Mouse (Mus musculus) Patski (cell line): ENCODE results near the gene BC052040. TPM values are rescaled to one million over a fixed set of nuclear protein-coding genes. Genes with fewer than 3 reads are reported as not detected.

Experiments used
- ATAC-seq: fragments of 100-300 bp; one replicate; pipeline ENCODE4 v1.8.0; 2021
- CTCF ChIA-PET: fragments of 350-600 bp; sonication (Branson Sonifier 250); formaldehyde crosslinking; loops from one replicate; lab custom pipeline; 2022; ENCODE audit warnings: inconsistent platforms; lab: Charles Lee
- POLR2A ChIA-PET: fragments of 350-600 bp; sonication (Branson Sonifier 250); formaldehyde crosslinking; loops from one replicate; lab custom pipeline; 2022; ENCODE audit warnings: antibody characterized with exemption, inconsistent platforms; lab: Charles Lee
- DNase-seq: peaks from one replicate; pipeline ENCODE4 v3.0.0-alpha.2; 2011; ENCODE audit warnings: low read depth, low spot score
- H3K27me3 ChIP-seq: fragments of 371-371 bp; one replicate; pipeline ENCODE4 v1.5.1; 2021
- CTCF ChIP-seq: fragments of 100-300 bp; IDR thresholded peaks from one replicate; pipeline ENCODE4 v1.5.1; 2021
- in situ Hi-C: fragments of 300-500 bp; cut with MboI; formaldehyde crosslinking; loops from 3 replicates; pipeline ENCODE4 v1.11.1; 2018; ENCODE audit warnings: low pct_unique_long_range_greater_than_20kb, mixed read lengths
- polyA plus RNA-seq: library from polyadenylated mRNA; unstranded; gene quantifications from one replicate; pipeline ENCODE4 v1.2.3, GENCODE M21; 2021

Gene BC052040
- polyA plus RNA-seq, 1 experiment from 2014 or later: 14.8 TPM

GRCm38 (mm10) chr2:115601280-115601679 lies 19.8 kb downstream of the BC052040 start:
- ATAC-seq (no peak), DNase-seq (no peak)
- no peak for TF ChIP-seq CTCF
- POLR2A ChIA-PET: no interaction called here
- H3K27me3 ChIP-seq: no peaks in the 10 kb centered on the region
- CTCF ChIA-PET: interaction anchor here (0.8 to 1.3 kb wide), 2 partner anchors 9 to 362 kb away, joined by 3 to 6 read pairs; no protein-coding TSS in a partner anchor
- in situ Hi-C loops: no loop called here

DNA sequence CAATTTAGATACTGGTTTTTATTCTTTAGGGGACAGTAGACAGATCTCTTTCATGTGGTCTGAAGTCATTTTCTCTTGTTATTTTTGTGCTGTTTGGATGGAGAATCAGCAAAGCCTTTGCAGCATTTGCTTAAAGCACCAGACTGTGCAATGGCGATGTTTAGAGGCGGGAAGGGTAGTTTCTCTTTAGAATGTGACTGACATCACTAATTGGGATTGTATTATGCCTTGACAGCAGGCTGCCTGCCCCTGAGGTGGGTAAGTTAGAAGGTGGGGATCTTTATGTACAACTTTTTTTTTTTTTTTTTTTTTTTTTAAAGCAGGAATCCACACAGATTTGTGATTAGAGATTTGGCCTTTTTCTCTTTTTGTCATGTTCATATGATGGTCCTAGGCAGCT lies 20.6 kb downstream of the BC052040 start:
- ChIA-PET POLR2A (interaction anchor here (0.7 kb wide), 1 partner anchor 54 kb away, joined by 9 read pairs; no protein-coding TSS in a partner anchor), CTCF (interaction anchor here (1.3 kb wide), 1 partner anchor 10 kb away, joined by 6 read pairs; no protein-coding TSS in a partner anchor)
- no peak for TF ChIP-seq CTCF
- DNase-seq: no peak
- in situ Hi-C loops: no loop called here
- H3K27me3 ChIP-seq: no peaks in the 10 kb centered on the region
- ATAC-seq: no peak

DNA sequence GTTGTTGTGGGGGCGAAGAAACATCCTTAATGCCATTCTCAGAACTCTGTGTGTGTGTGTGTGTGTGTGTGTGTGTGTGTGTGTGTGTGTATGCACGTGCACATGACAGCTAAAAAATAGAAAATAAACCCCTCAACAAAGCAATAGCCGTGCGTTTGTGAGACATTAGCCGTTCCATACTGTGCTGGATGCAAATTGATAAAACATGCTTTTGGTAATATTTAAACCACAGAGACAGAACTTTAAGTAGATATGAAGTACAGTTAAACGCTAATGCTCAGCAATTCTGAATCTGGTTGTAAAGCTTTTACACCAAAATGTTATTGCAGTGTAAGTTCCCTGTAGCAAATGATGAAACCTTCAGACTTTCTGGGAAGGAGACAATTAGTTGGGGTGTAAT lies 22.6 kb downstream of the BC052040 start:
- no peak for DNase-seq
- CTCF ChIA-PET: interaction anchor here (1.0 kb wide), 1 partner anchor 8 kb away, joined by 3 read pairs; no protein-coding TSS in a partner anchor
- POLR2A ChIA-PET: interaction anchor here (0.6 kb wide), 1 partner anchor 443 kb away, joined by 3 read pairs; no protein-coding TSS in a partner anchor
- no peaks in the 10 kb centered on the region for H3K27me3 ChIP-seq
- no peak for ATAC-seq
- in situ Hi-C loops: no loop called here
- TF ChIP-seq CTCF: no peak

DNA sequence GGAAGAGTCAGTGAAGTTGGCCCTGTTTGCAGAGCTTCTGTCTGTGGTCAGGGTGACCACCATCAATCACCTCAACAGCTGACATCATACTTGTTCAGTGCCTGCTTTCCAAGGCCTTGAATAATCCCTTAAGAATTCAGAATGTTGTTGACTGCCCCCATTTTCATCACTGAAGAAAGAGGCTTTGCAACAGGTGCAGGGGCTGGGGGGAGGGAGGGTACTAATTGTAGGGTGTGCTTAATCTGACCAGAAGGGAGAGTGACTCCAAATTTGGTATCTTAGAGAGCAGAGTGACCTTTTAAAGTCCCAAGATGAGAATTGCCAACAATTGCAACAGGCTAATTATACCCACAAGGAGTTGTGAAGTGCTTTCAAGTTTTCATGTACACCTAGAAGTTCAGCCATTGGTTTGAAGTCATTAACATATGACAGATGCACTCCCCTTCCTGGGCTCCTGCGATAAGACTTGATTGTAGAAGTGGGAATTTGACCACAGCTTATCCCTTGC lies 24.4 kb downstream of the BC052040 start:
- peak; percentile 77 for DNase-seq
- in situ Hi-C loops: no loop called here
- CTCF ChIA-PET: interaction anchor here (1.0 kb wide), 1 partner anchor 8 kb away, joined by 4 read pairs; no protein-coding TSS in a partner anchor
- no peaks in the 10 kb centered on the region for H3K27me3 ChIP-seq
- peak; percentile 80 for ATAC-seq
- POLR2A ChIA-PET: interaction anchor here (0.5 to 0.6 kb wide), 2 partner anchors 157 to 536 kb away, joined by 3 read pairs; no protein-coding TSS in a partner anchor
- TF ChIP-seq CTCF: no peak

DNA sequence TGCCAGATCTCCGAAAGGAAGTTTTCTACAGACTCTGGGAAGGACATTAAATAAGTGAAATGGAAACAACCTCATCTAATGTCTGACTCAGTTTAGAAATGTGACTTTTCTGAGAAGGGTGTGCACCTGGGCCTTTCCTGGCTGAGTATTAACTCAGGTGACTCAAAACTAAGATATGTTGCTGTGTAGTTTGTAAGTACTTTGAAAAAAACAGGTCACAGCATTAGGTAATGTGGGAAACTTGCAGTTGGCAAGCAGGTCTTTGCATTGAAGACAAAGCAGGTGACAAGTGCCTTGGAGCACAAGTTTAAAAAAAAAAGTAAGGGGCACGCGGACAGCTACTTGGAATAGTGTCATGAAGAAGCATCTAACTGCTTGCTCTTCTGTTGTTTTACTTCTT lies 27.5 kb downstream of the BC052040 start:
- ATAC-seq (peak; percentile 48), DNase-seq (peak; percentile 57)
- no peak for TF ChIP-seq CTCF
- ChIA-PET CTCF (no interaction called here), POLR2A (no interaction called here)
- no peaks in the 10 kb centered on the region for H3K27me3 ChIP-seq
- in situ Hi-C loops: no loop called here

GRCm38 (mm10) chr2:115610092-115610491 lies 28.6 kb downstream of the BC052040 start:
- ATAC-seq (no peak), DNase-seq (no peak)
- CTCF ChIA-PET: no interaction called here
- in situ Hi-C loops: no loop called here
- H3K27me3 ChIP-seq: no peaks in the 10 kb centered on the region
- POLR2A ChIA-PET: no interaction called here
- no peak for TF ChIP-seq CTCF

DNA sequence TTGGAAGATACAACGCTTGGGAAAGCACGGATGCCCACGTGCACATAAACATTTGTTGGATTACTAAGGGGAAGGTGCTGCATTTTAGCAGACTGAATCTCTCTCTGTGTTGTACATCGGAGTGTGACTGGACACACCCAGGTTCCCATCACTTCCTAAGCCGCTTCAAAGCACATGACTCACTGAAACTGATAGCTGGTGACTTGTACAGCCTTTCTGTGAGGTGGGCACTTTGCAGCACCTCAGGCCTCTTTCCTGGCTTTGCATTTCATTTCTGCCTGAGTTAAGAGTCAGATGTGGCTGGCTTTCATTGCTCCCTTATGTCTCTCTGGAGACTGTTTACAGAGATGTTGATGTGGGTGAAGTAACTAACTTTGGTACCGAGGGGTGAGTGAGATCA lies 29.0 kb downstream of the BC052040 start:
- DNase-seq: no peak
- ChIA-PET CTCF (no interaction called here), POLR2A (no interaction called here)
- H3K27me3 ChIP-seq: no peaks in the 10 kb centered on the region
- TF ChIP-seq CTCF: no peak
- in situ Hi-C loops: no loop called here
- ATAC-seq: peak; percentile 55

DNA sequence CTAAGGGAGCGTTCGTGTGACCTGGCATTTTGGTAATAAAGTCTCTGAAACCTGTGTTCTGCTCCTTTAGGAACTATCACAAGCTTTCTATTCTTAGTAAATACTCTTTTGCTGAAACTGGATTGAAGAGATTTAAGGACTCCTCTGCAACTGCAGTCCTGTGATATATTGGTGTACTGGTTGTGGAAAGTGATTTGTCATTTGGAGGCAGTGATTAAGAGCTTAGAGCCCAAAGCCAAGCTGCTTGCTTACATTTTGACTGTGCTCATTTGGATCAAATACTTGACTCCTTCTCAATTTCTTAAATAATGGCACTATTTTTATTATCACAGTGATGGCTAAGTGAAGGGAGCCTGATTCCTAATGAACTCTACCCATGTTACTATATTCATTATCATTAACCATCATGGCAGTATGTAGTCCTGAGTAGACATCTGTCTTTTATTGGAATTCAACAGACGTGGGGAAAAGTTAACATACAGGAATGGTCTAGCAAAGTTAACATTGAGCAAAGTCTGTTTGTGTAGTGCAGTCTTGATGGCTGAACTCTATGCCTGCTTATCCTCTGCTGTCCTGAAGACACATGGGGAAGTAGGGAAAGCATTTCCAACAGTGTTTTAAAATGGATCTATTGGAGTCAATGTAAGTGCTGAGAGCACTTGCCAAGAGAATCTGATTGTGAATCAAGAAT lies 32.5 kb downstream of the BC052040 start:
- ChIA-PET POLR2A (no interaction called here), CTCF (no interaction called here)
- in situ Hi-C loops: no loop called here
- no peak for TF ChIP-seq CTCF
- DNase-seq (no peak), ATAC-seq (no peak)
- H3K27me3 ChIP-seq: no peaks in the 10 kb centered on the region

GRCm38 (mm10) chr2:115628471-115628870 lies 47.0 kb downstream of the BC052040 start:
- no peak for ATAC-seq

DNA sequence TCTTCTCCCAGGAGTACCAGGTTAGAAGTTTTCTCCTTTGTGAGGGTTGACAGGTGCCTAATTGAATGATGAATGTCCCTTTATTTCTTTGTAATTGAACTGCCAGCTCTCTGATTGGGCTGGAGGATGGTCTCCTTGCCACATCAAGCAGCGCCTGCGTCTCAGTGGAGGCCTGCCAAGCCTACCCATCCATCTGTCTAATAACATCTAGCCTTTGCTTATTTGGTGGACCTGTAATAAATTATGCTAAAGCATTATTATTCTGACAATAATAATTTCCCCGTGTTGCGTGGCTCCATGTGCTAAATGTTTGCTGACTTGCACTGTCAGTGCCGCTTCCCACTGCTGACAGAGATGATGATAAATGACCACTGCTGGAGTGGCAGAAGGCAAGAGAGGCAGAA lies 49.5 kb downstream of the BC052040 start:
- TF ChIP-seq CTCF: no peak
- ATAC-seq (no peak), DNase-seq (no peak)
- no peaks in the 10 kb centered on the region for H3K27me3 ChIP-seq
- ChIA-PET POLR2A (no interaction called here), CTCF (no interaction called here)
- in situ Hi-C loops: no loop called here

More at GRCm38 (mm10) chr2:115628471-115628870, 47.0 kb downstream of the BC052040 start:
- ChIA-PET POLR2A (no interaction called here), CTCF (no interaction called here)
- TF ChIP-seq CTCF: no peak
- H3K27me3 ChIP-seq: no peaks in the 10 kb centered on the region
- in situ Hi-C loops: no loop called here
- DNase-seq: no peak

- ChIA-PET POLR2A (no interaction called here), CTCF (interaction anchor here (1.7 kb wide), 1 partner anchor 28 kb away, joined by 3 read pairs; no protein-coding TSS in a partner anchor)
- no peak for ATAC-seq
- in situ Hi-C loops: no loop called here
- peak; percentile 20 for TF ChIP-seq CTCF
- no peak for DNase-seq
- no peaks in the 10 kb centered on the region for H3K27me3 ChIP-seq
Measured at GRCm38 (mm10) chr2:115631826-115632225, 50.3 kb downstream of the BC052040 start.
